Mouse (Mus musculus) cerebellum, postnatal 25 days (tissue): ENCODE measurements at regions not wholly inside any gene's neighbourhood (a gene's known extent, or its start where the extent isn't known, plus 50 kb on each side); places are given as distances from the start of the nearest gene placed in this dataset.
A peak's percentile ranks its signal among the peaks of the same experiment; 100 is the strongest.

Experiments
- DNase-seq, 2 experiments: peaks; one replicate each; pipeline ENCODE4 v3.0.0; 2021; ENCODE audit warnings: mixed read lengths in 2 of 2

GRCm38 (mm10) chr5:69877100-69877499, 285.0 kb upstream of the Gnpda2 start:
- DNase-seq: no peak

GRCm38 (mm10) chr5:69863027-69863426, 270.9 kb upstream of the Gnpda2 start:
- DNase-seq: no peak

DNA sequence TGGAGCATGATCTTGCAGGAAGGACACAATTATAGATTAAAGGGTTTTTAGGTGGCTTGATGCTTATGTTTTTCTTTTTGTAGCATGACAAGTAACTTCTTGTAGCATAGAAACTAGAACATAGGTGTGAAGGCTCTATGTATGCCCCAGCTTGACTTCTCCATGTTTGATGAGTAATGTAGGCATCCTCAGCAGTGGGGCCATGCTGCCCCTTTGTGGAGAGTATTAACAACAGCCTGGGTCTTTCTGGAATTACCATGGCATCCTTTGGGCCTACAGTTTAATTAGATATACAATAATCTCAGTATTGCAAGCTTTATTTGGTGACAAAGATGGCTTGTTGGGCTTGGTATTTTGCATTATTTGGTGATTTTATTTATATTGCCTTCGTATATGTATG, 252.7 kb upstream of the Gnpda2 start:
- DNase-seq: no peak

GRCm38 (mm10) chr5:69837947-69838710, 246.0 kb upstream of the Gnpda2 start:
- no peak for DNase-seq

DNA sequence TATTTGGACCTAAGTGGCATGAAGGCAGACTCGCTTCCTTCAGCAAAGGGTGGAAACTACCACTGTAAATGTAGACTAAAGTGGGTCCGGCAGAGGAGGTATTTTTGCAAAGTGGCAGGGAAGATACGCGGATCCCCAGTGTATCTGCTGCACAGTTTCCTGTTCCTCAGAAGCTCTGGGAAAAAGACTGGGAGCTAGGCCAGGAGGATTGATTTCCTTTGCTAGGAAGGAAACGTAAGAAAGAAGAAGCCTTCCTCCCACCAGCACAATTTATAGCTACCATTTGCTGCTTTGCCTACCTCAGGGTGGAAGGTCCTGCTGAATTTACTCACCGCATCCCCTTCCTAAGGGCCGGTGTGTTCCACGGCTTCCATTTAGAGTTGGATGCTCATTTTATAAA, 244.2 kb upstream of the Gnpda2 start:
- no peak for DNase-seq

- no peak for DNase-seq
Measured at GRCm38 (mm10) chr5:69835162-69835561, 243.0 kb upstream of the Gnpda2 start.

DNA sequence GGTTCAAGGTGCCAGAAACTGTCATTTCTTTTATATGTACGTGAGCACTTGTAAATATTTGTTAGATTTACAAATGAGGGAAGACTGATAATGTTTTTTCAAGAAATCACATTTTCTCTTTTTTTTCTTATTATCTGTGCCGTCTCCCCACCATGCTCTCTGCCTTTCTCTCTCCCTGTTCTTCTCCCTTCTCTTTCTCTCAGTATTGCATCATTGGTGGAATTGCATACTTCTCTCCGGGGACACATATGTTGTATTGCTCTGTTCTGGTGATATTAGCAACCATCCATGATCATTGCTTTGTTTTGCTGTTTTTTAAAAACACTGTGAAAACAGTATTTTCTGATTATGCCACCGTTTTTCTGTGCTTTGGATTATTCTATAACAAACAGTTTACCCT, 225.6 kb upstream of the Gnpda2 start:
- DNase-seq: no peak

DNA sequence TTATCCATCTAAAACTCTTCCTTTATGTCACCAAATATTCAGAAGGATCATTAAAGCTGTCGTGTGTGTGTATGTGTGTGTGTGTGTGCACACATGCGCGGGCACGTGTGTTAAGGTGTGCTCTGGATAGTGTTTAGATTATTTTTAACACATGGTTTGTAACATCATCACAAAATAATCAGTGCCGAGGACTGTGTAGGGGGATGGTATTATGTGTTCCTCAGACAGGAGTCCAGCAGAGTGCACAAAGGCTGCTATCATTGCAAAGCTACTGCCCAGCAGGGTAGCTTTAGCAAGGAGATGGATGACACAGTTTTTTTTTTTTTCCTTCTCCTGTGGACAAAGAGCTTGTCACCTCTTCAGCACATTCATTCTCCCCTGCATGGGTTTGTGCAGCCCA, 224.9 kb upstream of the Gnpda2 start:
- DNase-seq: no peak

DNA sequence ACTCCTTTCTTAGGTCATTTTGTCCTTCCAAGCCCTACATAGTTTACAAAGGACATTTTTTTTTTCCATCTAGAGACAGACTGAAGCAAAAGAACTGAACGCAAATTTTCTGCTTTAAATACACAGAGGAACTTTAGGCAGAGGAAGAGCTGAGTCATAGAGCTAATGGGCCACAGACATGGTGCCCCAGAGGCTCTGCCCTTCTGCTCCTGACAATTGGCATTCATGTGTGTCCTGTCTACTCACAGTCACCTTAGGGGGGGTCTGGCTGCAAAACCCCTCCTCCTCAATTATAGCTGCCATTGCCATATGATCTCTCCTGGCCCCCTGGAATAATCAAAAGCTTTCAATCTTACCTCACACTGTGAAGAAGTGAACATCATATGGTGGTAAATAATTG, 223.2 kb upstream of the Gnpda2 start:
- DNase-seq: no peak

- DNase-seq: no peak
Measured at GRCm38 (mm10) chr5:69802612-69803011, 210.5 kb upstream of the Gnpda2 start.

DNA sequence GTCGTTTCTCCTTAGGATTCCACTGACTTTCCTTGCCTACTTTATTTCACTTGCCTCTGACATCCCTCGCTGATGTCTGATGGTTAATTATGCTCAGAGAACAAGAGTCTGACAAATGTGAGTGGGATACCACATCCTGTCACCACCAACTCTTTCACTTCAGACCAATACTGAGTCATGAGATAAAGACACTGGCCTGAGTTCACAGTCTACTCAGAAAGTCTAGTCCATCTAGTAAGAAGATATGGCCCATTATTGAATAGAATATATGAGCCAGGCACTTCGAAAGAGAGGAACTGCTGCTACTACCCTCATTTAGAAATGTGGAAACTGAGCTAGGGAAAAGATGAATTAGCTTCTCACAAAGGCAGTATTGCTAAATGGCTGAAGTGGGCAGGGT, 210.0 kb upstream of the Gnpda2 start:
- DNase-seq: no peak

DNA sequence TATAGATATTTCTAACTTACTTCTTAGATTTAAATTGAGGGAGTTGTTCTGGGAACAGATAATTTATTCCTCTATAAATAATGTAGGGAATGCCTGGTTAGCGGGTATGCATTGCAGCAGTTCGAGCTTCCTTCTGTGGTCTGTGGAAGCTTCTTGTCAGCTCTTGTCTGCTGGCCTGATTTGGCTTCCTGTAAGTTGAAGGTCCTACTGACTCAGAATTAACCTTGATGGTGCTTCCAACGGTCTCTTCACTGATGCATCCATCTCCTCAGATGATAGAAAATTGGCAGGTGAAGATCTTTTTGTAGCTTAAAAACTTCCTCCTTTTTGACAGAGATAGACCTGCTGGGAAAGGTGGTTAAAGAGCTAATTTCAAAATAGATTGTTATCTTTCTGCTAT, 203.2 kb upstream of the Gnpda2 start:
- DNase-seq: no peak

- no peak for DNase-seq
Measured at GRCm38 (mm10) chr5:69794641-69795040, 202.5 kb upstream of the Gnpda2 start.

DNA sequence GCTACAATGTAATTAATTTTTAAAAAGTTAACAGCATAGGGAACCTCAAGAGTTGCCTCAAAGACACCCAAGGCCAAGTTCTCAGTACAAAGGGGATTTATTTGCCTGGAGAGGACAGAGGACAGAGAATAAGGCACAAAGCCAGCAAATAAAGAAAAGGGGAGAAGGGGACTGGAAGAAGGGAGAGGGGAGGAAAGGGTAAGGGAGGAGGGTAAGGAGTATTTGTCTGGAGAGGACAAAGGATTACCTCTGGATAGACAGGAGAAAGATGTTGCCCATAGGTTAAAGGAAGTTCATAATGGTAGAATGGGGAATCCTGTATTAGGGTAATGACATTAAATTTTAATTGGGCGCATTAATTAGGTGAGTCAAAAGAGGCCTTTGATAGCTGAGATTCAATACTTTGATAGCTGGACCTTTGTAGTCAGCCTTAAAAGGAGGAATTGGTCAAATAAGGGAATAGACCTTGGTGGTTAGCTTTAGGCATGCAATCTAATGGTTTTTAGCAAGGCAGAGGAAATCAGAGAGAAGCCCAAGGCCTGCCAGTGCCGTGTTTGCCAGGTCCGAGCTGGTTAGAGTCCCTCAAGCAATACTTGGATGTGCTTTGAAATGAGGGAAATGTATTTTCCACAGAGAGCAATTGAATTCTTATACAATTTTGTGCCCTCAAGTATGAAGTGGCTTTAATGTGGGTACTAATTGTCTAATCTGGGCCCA, 164.8 kb upstream of the Gnpda2 start:
- DNase-seq: no peak

GRCm38 (mm10) chr5:69756360-69756759, 164.2 kb upstream of the Gnpda2 start:
- DNase-seq: no peak

DNA sequence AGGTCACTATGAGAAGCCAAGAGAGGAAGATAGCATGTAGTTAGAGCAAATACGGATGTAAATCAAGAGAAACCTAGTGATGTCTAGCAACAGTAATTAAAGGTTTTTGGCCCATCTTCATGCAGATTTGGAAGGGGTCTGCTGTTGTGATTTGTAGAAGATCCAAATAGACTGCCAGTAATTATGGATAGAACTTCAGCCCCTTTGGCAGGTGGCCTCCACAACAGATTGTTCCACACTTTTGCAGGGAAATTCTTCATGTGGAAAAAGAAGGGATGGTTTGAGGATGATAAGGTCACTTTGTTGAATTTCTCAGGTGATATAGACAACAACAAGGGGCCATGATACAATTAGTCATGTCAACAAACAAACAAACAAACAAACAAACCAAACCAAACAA, 148.4 kb upstream of the Gnpda2 start:
- no peak for DNase-seq

DNA sequence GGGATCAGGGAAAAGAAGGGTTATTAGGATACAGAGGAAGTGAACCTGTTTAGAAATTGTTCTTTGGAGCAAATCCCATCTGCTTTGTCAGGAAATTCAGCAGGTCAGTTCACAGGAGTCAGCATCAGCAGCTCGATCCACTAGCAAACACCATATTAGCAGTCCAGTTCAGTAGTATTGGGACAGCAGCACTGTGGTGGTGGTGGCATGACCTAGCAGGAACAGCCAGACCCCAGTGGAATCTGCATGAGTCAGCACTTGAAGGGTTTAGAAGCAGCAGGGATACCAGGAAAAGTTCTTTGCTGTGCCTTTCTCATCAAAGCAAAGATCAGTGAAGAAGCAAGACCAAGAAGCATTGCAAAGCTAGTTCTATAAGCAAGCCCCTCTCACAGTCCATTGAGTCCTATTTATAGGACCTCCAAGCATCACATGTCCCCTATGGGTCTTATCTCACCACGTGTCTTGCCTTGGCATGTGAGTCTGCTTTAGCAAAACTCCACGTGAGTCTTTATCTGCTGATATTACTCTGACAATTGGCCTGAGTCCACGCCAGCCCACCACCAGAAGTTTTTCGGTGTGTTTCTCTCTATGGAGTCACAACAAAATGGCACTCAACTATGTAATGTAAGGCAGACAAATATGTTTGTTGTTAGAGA, 129.3 kb upstream of the Gnpda2 start:
- no peak for DNase-seq

GRCm38 (mm10) chr5:69716087-69716486, 123.9 kb upstream of the Gnpda2 start:
- no peak for DNase-seq

- no peak for DNase-seq
Measured at GRCm38 (mm10) chr5:69707099-69707498, 115.0 kb upstream of the Gnpda2 start.

DNA sequence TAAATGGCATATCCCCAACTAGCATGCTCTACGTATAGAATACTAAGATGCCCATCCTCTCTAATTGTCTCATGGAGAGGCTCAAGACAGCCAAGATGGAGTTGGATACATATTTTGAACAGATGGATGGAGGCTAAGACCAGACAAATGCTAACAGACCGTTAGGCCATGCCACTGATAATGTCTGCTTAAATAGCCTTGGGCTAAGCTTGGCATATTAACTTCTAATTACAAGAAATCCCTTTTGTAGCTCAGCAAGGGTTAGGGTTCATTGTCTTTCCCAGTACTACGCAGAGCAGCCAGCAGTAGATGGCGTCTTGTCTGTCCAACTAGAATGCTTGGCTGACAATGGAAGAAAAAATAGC, 113.0 kb upstream of the Gnpda2 start:
- DNase-seq: peak in 1 of 2 experiments; percentile 2

DNA sequence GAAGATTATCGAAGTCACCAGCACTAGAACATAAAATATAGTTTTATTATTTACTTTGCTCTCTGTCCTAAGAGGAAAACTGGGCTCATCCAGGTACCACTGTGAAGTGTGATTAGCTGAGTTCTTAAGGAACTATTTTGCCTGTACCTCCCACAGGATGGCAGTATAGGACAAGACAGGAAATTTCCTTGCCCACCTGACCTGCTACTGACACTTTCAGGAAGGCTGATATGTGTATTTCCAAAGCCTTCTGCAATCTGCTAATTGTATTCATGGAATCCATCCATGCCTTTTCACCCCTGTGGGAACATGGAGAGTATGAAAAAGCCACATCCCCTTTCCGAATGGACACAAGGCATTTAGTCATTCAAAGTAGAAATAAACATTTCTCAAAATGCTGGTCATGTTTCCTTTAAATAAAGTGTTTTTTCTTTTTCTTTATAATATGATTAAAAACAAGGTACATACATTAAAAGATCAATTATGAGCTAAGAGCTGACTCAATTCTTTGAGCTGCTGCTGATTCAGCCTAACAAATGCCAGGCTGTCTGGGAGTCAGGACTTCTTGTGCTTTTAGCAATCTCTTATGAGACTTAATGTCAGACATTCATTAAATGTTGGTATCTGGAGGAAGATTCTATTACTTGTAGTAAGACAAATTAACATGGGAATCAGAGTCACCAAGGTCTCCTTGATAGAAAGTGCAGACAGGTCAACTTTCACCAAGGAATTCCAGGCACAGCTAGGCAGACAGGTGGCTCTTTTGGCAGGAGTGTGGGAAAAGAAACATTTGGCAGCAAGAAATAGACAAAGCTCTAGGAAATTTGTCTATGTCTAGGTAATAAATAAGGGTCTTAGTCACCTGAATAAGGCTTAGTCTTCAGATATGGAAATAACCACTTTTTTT, 112.4 kb upstream of the Gnpda2 start:
- peak; percentile 6 to 30 for DNase-seq

DNA sequence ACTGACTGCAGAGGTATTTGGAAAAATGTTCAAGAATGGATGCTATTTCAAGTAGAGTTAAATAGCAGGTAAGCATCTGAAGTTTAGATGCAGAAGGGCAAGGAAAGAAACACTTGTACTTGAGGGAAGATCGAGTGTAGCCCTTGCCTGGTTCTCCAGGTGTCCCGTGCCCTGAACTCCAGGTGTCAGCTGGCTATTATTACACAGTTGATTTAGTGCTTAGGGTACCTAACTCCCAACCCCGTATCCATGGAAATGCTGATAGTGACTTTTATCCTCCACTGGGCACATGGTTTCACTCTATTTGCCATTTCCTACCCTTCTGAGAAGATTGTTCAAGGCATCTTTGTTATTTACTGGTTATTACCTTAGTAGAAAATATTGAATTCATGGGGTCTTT, 86.6 kb upstream of the Gnpda2 start:
- DNase-seq: no peak

GRCm38 (mm10) chr5:69678268-69678667, 86.1 kb upstream of the Gnpda2 start:
- no peak for DNase-seq
